Mouse (Mus musculus) embryonic fibroblast, embryonic 13.5 days (primary cell): Measurements from ENCODE around the gene Cd86.

Experiments used
- CTCF ChIP-seq: IDR thresholded peaks from 2 replicates; pipeline ENCODE4 v1.5.1; 2011; ENCODE audit warnings: mild to moderate bottlenecking, control low read depth, low read length, moderate library complexity, borderline replicate concordance; ENCODE audit not compliant: insufficient read depth
- POLR2A ChIP-seq: IDR thresholded peaks from 2 replicates; pipeline ENCODE4 v1.6.1; 2011; ENCODE audit warnings: low read depth, mild to moderate bottlenecking, control low read depth, low read length, moderate library complexity

DNA sequence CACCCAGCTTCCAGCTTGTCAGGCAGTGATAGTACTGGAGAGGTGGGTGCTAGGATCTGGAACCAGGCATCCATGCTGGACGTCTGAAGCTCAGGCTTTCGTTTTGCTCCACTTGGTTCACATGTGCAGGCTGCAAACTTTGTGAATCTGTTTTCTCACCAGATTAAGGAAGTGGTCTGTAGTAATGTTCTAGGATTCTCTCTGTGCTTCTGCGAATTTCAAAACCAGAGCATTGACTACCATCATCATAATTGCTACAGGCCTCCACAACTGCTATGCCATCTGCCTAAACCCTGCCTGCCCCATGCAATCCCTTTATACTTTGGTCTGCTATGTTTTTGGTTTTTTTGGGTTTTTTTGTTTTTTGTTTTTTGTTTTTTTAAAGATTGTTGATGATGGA, 44.8 kb downstream of the Cd86 start:
- TF ChIP-seq CTCF (no peak), POLR2A (no peak)
